Mouse (Mus musculus): ENCODE measurements around the gene Inpp5k.

- TF ChIP-seq POLR2A (IDR thresholded peaks at IDR 0.05; ENCODE audit: low read depth, low read length) (no peak), CTCF (IDR thresholded peaks at IDR 0.05; ENCODE audit: extremely low read depth, insufficient read depth, insufficient read length, insufficient replicate concordance) (no peak)
Observed at GRCm38 (mm10) chr11:75598004-75598403, 32.8 kb upstream of the Inpp5k start.

All from spleen, adult 2 months (tissue).